Mouse (Mus musculus): ENCODE results near the gene Fam160a1. TPM values are rescaled to one million over a fixed set of nuclear protein-coding genes. Genes with fewer than 3 reads are reported as not detected.

Fam160a1 gene
- polyA plus RNA-seq, 1 experiment: 8.9 TPM

DNA sequence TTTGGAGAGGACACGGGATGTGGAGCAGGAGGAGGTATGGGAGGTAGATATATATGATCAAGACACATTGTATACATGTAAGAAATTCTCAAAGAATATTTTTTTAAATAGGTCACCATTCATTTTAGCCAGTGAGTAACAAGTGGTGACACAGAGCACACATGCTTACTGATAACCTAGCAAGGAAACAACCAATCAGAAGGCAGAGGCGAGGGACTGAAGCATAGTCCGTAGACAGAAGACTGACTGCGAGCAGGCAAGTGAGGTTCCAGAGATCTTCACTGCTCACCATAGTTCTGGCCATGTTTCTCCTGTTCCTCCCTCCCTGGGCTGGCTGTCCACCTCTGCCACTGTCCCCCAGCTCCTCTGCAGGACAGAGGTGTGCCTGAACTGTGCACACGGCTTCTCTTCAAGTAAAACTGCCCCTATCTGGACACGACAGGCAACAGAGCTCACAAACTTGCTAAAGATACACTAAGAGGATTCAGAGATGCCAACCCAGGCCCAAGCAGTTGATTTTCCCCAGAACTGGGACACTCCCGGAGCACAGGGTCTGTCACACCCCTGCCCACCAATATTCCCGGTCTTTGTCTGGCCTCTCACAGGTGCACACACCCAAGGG lies 137.7 kb downstream of the Fam160a1 start:
- H3ac ChIP-seq (ENCODE audit: control insufficient read depth, insufficient read length, low read depth): no peak overlapping the region
- TF ChIP-seq MAX (IDR thresholded peaks at IDR 0.05) (no peak), USF1 (IDR thresholded peaks at IDR 0.05; ENCODE audit: low read depth) (no peak), CEBPB (IDR thresholded peaks at IDR 0.05; ENCODE audit: low read depth) (no peak), FOSL1 (IDR thresholded peaks at IDR 0.05; ENCODE audit: insufficient read depth, low read length, poor library complexity, severe bottlenecking) (no peak), CTCF (IDR thresholded peaks at IDR 0.05; ENCODE audit: control insufficient read depth, insufficient read depth, insufficient read length) (no peak), MYOD1 (IDR thresholded peaks at IDR 0.05; ENCODE audit: control insufficient read depth, insufficient read length, low read depth) (no peak)
- H3K79me3 ChIP-seq (ENCODE audit: low read depth): no peaks in the 10 kb centered on the region
- H3K79me2 ChIP-seq (ENCODE audit: control insufficient read depth, insufficient read depth): no peaks in the 10 kb centered on the region
- no peaks in the 10 kb centered on the region for H3K27me3 ChIP-seq (ENCODE audit: control insufficient read depth, insufficient read depth, insufficient read length)
- no peak overlapping the region for H3K4me3 ChIP-seq (ENCODE audit: insufficient read depth, poor library complexity, severe bottlenecking)
- peaks cover 3% of the 10 kb centered on the region for H3K36me3 ChIP-seq (ENCODE audit: control insufficient read depth, insufficient read depth)

DNA sequence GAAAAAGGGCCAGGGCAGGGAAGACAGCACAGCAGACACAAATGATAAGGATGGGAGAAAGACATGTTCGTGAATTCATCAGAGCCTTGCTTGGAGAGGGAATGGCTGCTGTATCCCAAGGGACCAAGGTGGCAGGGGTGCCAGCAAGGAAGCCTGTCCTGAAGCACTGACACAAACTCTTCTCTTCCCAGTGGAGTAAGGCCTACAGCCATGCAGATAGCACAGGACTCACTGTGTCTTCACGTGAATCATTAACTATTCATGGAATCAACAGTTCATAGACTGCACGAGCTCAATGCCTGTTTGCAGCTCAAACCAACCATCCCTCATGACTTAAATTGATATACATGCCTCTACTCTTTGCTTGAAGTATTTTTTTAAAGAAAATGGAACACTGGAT lies 139.1 kb downstream of the Fam160a1 start:
- Histone ChIP-seq H3K79me2 (ENCODE audit: control insufficient read depth, insufficient read depth) (no peaks in the 10 kb centered on the region), H3K4me3 (ENCODE audit: insufficient read depth, poor library complexity, severe bottlenecking) (no peak overlapping the region), H3K79me3 (ENCODE audit: low read depth) (no peaks in the 10 kb centered on the region), H3K36me3 (ENCODE audit: control insufficient read depth, insufficient read depth) (peaks cover 5% of the 10 kb centered on the region), H3ac (ENCODE audit: control insufficient read depth, insufficient read length, low read depth) (no peak overlapping the region), H3K27me3 (ENCODE audit: control insufficient read depth, insufficient read depth, insufficient read length) (no peaks in the 10 kb centered on the region)
- no peak for TF ChIP-seq CTCF (IDR thresholded peaks at IDR 0.05; ENCODE audit: control insufficient read depth, insufficient read depth, insufficient read length)
- TF ChIP-seq MYOG (IDR thresholded peaks at IDR 0.05; ENCODE audit: control insufficient read depth, extremely low read depth, insufficient read length): no peak
- no peak for TF ChIP-seq USF1 (IDR thresholded peaks at IDR 0.05; ENCODE audit: low read depth)
- TF ChIP-seq FOSL1 (IDR thresholded peaks at IDR 0.05; ENCODE audit: insufficient read depth, low read length, poor library complexity, severe bottlenecking): no peak
- TF ChIP-seq CEBPB (IDR thresholded peaks at IDR 0.05; ENCODE audit: low read depth): no peak
- TF ChIP-seq MAX (IDR thresholded peaks at IDR 0.05): no peak
- TF ChIP-seq MYOD1 (IDR thresholded peaks at IDR 0.05; ENCODE audit: control insufficient read depth, insufficient read length, low read depth): no peak

DNA sequence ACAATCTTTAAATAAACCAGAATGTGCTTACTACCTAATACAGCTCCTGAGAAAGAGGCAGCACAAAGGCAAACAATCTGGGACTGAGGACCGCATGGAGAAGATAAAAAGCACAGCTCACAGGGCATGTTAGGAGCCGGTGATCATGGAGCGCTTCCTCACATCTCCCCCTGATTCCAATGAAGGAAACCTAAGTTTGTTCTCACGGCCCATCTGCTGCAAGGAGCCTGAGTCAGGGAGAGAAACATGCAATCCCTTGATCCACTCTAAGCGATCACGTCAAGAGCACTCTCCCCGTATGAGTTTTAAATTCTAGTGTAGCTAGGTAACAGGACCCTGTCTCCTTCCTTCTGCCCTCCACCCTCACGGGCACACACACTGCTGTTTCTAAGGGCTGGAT lies 140.0 kb downstream of the Fam160a1 start:
- Histone ChIP-seq H3K4me3 (ENCODE audit: insufficient read depth, poor library complexity, severe bottlenecking) (no peak overlapping the region), H3K36me3 (ENCODE audit: control insufficient read depth, insufficient read depth) (peaks cover 5% of the 10 kb centered on the region), H3ac (ENCODE audit: control insufficient read depth, insufficient read length, low read depth) (no peak overlapping the region), H3K27me3 (ENCODE audit: control insufficient read depth, insufficient read depth, insufficient read length) (no peaks in the 10 kb centered on the region), H3K79me3 (ENCODE audit: low read depth) (no peaks in the 10 kb centered on the region), H3K79me2 (ENCODE audit: control insufficient read depth, insufficient read depth) (no peaks in the 10 kb centered on the region)
- TF ChIP-seq MYOG (IDR thresholded peaks at IDR 0.05; ENCODE audit: control insufficient read depth, extremely low read depth, insufficient read length) (no peak), USF1 (IDR thresholded peaks at IDR 0.05; ENCODE audit: low read depth) (no peak), CEBPB (IDR thresholded peaks at IDR 0.05; ENCODE audit: low read depth) (no peak), CTCF (IDR thresholded peaks at IDR 0.05; ENCODE audit: control insufficient read depth, insufficient read depth, insufficient read length) (no peak), MAX (IDR thresholded peaks at IDR 0.05) (no peak), MYOD1 (IDR thresholded peaks at IDR 0.05; ENCODE audit: control insufficient read depth, insufficient read length, low read depth) (no peak), FOSL1 (IDR thresholded peaks at IDR 0.05; ENCODE audit: insufficient read depth, low read length, poor library complexity, severe bottlenecking) (no peak)

DNA sequence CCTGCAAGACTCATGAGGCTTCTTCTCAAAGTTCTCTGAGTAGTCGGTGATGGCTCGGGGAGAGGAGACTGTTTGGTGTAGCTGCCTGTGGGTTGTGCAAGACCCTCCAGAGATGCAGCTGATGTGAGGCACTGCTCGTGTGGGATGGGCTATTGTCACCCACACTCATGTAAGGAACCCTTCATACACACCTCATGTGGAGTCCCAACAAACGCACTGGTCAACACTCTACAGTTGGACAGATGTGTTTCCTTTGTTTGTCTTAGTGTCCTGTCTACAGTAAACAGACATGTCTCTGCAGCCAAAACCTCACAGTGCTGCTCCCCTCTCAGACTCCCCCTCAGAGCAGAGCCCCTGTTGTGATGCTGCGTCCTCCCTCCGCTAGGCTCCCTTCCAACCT lies 147.2 kb downstream of the Fam160a1 start:
- TF ChIP-seq MYOG (IDR thresholded peaks at IDR 0.05; ENCODE audit: control insufficient read depth, extremely low read depth, insufficient read length) (no peak), MYOD1 (IDR thresholded peaks at IDR 0.05; ENCODE audit: control insufficient read depth, insufficient read length, low read depth) (no peak), CTCF (IDR thresholded peaks at IDR 0.05; ENCODE audit: control insufficient read depth, insufficient read depth, insufficient read length) (no peak), MAX (IDR thresholded peaks at IDR 0.05) (no peak), FOSL1 (IDR thresholded peaks at IDR 0.05; ENCODE audit: insufficient read depth, low read length, poor library complexity, severe bottlenecking) (no peak), CEBPB (IDR thresholded peaks at IDR 0.05; ENCODE audit: low read depth) (no peak), USF1 (IDR thresholded peaks at IDR 0.05; ENCODE audit: low read depth) (no peak)
- no peak overlapping the region for H3ac ChIP-seq (ENCODE audit: control insufficient read depth, insufficient read length, low read depth)
- no peaks in the 10 kb centered on the region for H3K27me3 ChIP-seq (ENCODE audit: control insufficient read depth, insufficient read depth, insufficient read length)
- H3K4me3 ChIP-seq (ENCODE audit: insufficient read depth, poor library complexity, severe bottlenecking): no peak overlapping the region
- H3K36me3 ChIP-seq (ENCODE audit: control insufficient read depth, insufficient read depth): peaks cover 5% of the 10 kb centered on the region
- H3K79me2 ChIP-seq (ENCODE audit: control insufficient read depth, insufficient read depth): no peaks in the 10 kb centered on the region
- no peaks in the 10 kb centered on the region for H3K79me3 ChIP-seq (ENCODE audit: low read depth)

DNA sequence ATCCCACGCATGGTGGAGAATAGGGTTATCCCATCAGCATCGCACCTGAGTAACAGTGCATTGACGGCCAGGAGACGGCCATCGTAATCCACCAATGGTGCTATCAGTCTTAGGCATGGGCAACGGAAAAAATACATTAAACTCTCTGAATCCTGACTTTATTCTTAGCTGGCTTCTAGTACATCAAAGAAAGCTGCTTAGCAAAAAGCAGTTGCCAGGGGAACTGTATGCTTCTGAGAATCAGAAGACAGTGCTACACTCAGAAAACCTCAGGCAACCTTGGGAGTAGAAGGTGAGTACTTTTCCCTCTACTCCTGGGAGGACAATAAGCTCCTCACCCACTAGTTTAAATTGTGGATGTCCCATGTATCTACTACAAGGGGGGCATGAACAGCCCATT lies 149.4 kb downstream of the Fam160a1 start:
- no peak overlapping the region for H3K4me3 ChIP-seq (ENCODE audit: insufficient read depth, poor library complexity, severe bottlenecking)
- H3K79me2 ChIP-seq (ENCODE audit: control insufficient read depth, insufficient read depth): no peaks in the 10 kb centered on the region
- no peaks in the 10 kb centered on the region for H3K79me3 ChIP-seq (ENCODE audit: low read depth)
- H3ac ChIP-seq (ENCODE audit: control insufficient read depth, insufficient read length, low read depth): no peak overlapping the region
- TF ChIP-seq MAX (IDR thresholded peaks at IDR 0.05): no peak
- no peak for TF ChIP-seq MYOD1 (IDR thresholded peaks at IDR 0.05; ENCODE audit: control insufficient read depth, insufficient read length, low read depth)
- no peaks in the 10 kb centered on the region for H3K36me3 ChIP-seq (ENCODE audit: control insufficient read depth, insufficient read depth)
- no peaks in the 10 kb centered on the region for H3K27me3 ChIP-seq (ENCODE audit: control insufficient read depth, insufficient read depth, insufficient read length)

DNA sequence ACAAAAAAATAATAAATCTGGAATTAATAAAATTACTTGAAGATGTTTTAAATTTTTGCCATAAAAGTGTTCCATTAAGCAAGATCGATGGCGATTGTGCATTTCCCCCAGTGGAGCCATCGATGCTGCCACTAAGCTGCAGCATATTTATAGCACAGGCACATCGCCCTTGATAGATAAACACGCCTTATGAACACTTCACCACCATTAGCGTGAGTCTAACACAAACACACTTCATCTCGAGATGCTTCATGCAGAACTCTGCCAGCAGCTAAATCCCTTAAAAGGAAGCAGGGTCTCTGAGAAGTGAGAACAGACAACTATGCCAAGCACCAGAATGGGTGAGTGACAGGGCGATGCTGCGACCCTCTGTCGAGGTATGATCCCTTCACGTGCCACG lies 150.4 kb downstream of the Fam160a1 start:
- Histone ChIP-seq H3K4me3 (ENCODE audit: insufficient read depth, poor library complexity, severe bottlenecking) (no peak overlapping the region), H3K27me3 (ENCODE audit: control insufficient read depth, insufficient read depth, insufficient read length) (no peaks in the 10 kb centered on the region), H3K36me3 (ENCODE audit: control insufficient read depth, insufficient read depth) (no peaks in the 10 kb centered on the region), H3ac (ENCODE audit: control insufficient read depth, insufficient read length, low read depth) (no peak overlapping the region), H3K79me2 (ENCODE audit: control insufficient read depth, insufficient read depth) (no peaks in the 10 kb centered on the region), H3K79me3 (ENCODE audit: low read depth) (no peaks in the 10 kb centered on the region)
- TF ChIP-seq FOSL1 (IDR thresholded peaks at IDR 0.05; ENCODE audit: insufficient read depth, low read length, poor library complexity, severe bottlenecking) (no peak), CEBPB (IDR thresholded peaks at IDR 0.05; ENCODE audit: low read depth) (no peak), CTCF (IDR thresholded peaks at IDR 0.05; ENCODE audit: control insufficient read depth, insufficient read depth, insufficient read length) (no peak), MYOD1 (IDR thresholded peaks at IDR 0.05; ENCODE audit: control insufficient read depth, insufficient read length, low read depth) (no peak), MYOG (IDR thresholded peaks at IDR 0.05; ENCODE audit: control insufficient read depth, extremely low read depth, insufficient read length) (no peak), USF1 (IDR thresholded peaks at IDR 0.05; ENCODE audit: low read depth) (no peak), MAX (IDR thresholded peaks at IDR 0.05) (no peak)

All from C2C12 (cell line).